Mouse (Mus musculus): ENCODE data around the gene Pnpla8.

GRCm38 (mm10) chr12:44281534-44281933 lies 60.4 kb downstream of the Pnpla8 start:
- TF ChIP-seq CTCF (IDR thresholded peaks at IDR 0.05; ENCODE audit: borderline replicate concordance, insufficient read depth, low read depth, low read length) (no peak), POLR2A (IDR thresholded peaks at IDR 0.05; ENCODE audit: borderline replicate concordance, insufficient read depth, low read length) (no peak)
